Mouse (Mus musculus): ENCODE measurements around the gene Aste1. TPM values are rescaled to one million over a fixed set of nuclear protein-coding genes. Genes with fewer than 3 reads are reported as not detected.

Gene Aste1
- polyA plus RNA-seq, 2 experiments, result 2.9 to 4.1 TPM

- no peak for DNase-seq (ENCODE audit: low read depth in 3 of 3, low spot score in 3 of 3)
- Histone ChIP-seq H3K4me1 (replicated peaks; ENCODE audit: control insufficient read depth in 2 of 2, insufficient read depth in 2 of 2, low read length in 1 of 2) (no peaks in the 10 kb centered on the region), H3K36me3 (replicated peaks; ENCODE audit: control insufficient read depth, insufficient read depth, low read depth) (no peaks in the 10 kb centered on the region), H3K4me3 (ENCODE audit: insufficient read depth in 1 of 2, low read depth in 2 of 2, low read length in 2 of 2) (no peak overlapping the region), H3K4me2 (ENCODE audit: low read depth) (no peak overlapping the region), H3K9ac (replicated peaks) (no peak overlapping the region), H3K9me3 (ENCODE audit: control insufficient read depth, low read length) (no peaks in the 10 kb centered on the region), H3K27me3 (ENCODE audit: control insufficient read depth, insufficient read depth, low read length) (no peaks in the 10 kb centered on the region), H3K27ac (no peak overlapping the region)
- no peak for ATAC-seq (ENCODE audit: insufficient read depth)
- WGBS (ENCODE audit: insufficient replicate concordance), result 67% methylated on average over 4 of the region's 4 CpGs
- TF ChIP-seq EP300 (IDR thresholded peaks at IDR 0.05; ENCODE audit: low read depth) (no peak), CTCF (IDR thresholded peaks at IDR 0.05; ENCODE audit: low read depth) (no peak)
Observed at GRCm38 (mm10) chr9:105366199-105366598, 29.0 kb upstream of the Aste1 start.

- Histone ChIP-seq H3K9me3 (ENCODE audit: control insufficient read depth, low read length) (no peaks in the 10 kb centered on the region), H3K27ac (no peak overlapping the region), H3K4me3 (ENCODE audit: insufficient read depth in 1 of 2, low read depth in 2 of 2, low read length in 2 of 2) (no peak overlapping the region), H3K4me1 (replicated peaks; ENCODE audit: control insufficient read depth in 2 of 2, insufficient read depth in 2 of 2, low read length in 1 of 2) (no peaks in the 10 kb centered on the region), H3K27me3 (ENCODE audit: control insufficient read depth, insufficient read depth, low read length) (no peaks in the 10 kb centered on the region), H3K4me2 (ENCODE audit: low read depth) (no peak overlapping the region), H3K36me3 (replicated peaks; ENCODE audit: control insufficient read depth, insufficient read depth, low read depth) (no peaks in the 10 kb centered on the region), H3K9ac (replicated peaks) (no peak overlapping the region)
- TF ChIP-seq EP300 (IDR thresholded peaks at IDR 0.05; ENCODE audit: low read depth) (no peak), CTCF (IDR thresholded peaks at IDR 0.05; ENCODE audit: low read depth) (no peak)
- 57% methylated on average over 3 of the region's 3 CpGs for WGBS (ENCODE audit: insufficient replicate concordance)
- DNase-seq (ENCODE audit: low read depth in 3 of 3, low spot score in 3 of 3) (no peak), ATAC-seq (ENCODE audit: insufficient read depth) (no peak)
Observed at GRCm38 (mm10) chr9:105368605-105369004, 26.6 kb upstream of the Aste1 start.

GRCm38 (mm10) chr9:105374361-105374760, 20.8 kb upstream of the Aste1 start:
- H3K4me2 ChIP-seq (ENCODE audit: low read depth), result no peak overlapping the region
- H3K27ac ChIP-seq, result no peak overlapping the region
- H3K4me1 ChIP-seq (replicated peaks; ENCODE audit: control insufficient read depth in 2 of 2, insufficient read depth in 2 of 2, low read length in 1 of 2), result no peaks in the 10 kb centered on the region
- ATAC-seq (ENCODE audit: insufficient read depth) (no peak), DNase-seq (ENCODE audit: low read depth in 3 of 3, low spot score in 3 of 3) (no peak)
- no peaks in the 10 kb centered on the region for H3K27me3 ChIP-seq (ENCODE audit: control insufficient read depth, insufficient read depth, low read length)
- TF ChIP-seq CTCF (IDR thresholded peaks at IDR 0.05; ENCODE audit: low read depth) (no peak), EP300 (IDR thresholded peaks at IDR 0.05; ENCODE audit: low read depth) (no peak)
- H3K4me3 ChIP-seq (ENCODE audit: insufficient read depth in 1 of 2, low read depth in 2 of 2, low read length in 2 of 2), result no peak overlapping the region
- no peaks in the 10 kb centered on the region for H3K9me3 ChIP-seq (ENCODE audit: control insufficient read depth, low read length)
- H3K36me3 ChIP-seq (replicated peaks; ENCODE audit: control insufficient read depth, insufficient read depth, low read depth), result no peaks in the 10 kb centered on the region
- WGBS (ENCODE audit: insufficient replicate concordance), result 60% methylated on average over 5 of the region's 5 CpGs
- no peak overlapping the region for H3K9ac ChIP-seq (replicated peaks)

GRCm38 (mm10) chr9:105376411-105376810, 18.8 kb upstream of the Aste1 start:
- TF ChIP-seq CTCF (IDR thresholded peaks at IDR 0.05; ENCODE audit: low read depth) (no peak), EP300 (IDR thresholded peaks at IDR 0.05; ENCODE audit: low read depth) (no peak)
- DNase-seq (ENCODE audit: low read depth in 3 of 3, low spot score in 3 of 3) (no peak), ATAC-seq (ENCODE audit: insufficient read depth) (no peak)
- WGBS (ENCODE audit: insufficient replicate concordance), result 52% methylated on average over 7 of the region's 7 CpGs
- H3K9ac ChIP-seq (replicated peaks), result no peak overlapping the region
- H3K27ac ChIP-seq, result no peak overlapping the region
- H3K9me3 ChIP-seq (ENCODE audit: control insufficient read depth, low read length), result no peaks in the 10 kb centered on the region
- H3K36me3 ChIP-seq (replicated peaks; ENCODE audit: control insufficient read depth, insufficient read depth, low read depth), result no peaks in the 10 kb centered on the region
- no peak overlapping the region for H3K4me2 ChIP-seq (ENCODE audit: low read depth)
- H3K4me1 ChIP-seq (replicated peaks; ENCODE audit: control insufficient read depth in 2 of 2, insufficient read depth in 2 of 2, low read length in 1 of 2), result no peaks in the 10 kb centered on the region
- H3K27me3 ChIP-seq (ENCODE audit: control insufficient read depth, insufficient read depth, low read length), result no peaks in the 10 kb centered on the region
- no peak overlapping the region for H3K4me3 ChIP-seq (ENCODE audit: insufficient read depth in 1 of 2, low read depth in 2 of 2, low read length in 2 of 2)

GRCm38 (mm10) chr9:105376954-105377530, 18.1 kb upstream of the Aste1 start:
- DNase-seq (ENCODE audit: low read depth in 3 of 3, low spot score in 3 of 3) (no peak), ATAC-seq (ENCODE audit: insufficient read depth) (no peak)
- Histone ChIP-seq H3K4me2 (ENCODE audit: low read depth) (no peak overlapping the region), H3K27me3 (ENCODE audit: control insufficient read depth, insufficient read depth, low read length) (no peaks in the 10 kb centered on the region), H3K27ac (no peak overlapping the region), H3K4me1 (replicated peaks; ENCODE audit: control insufficient read depth in 2 of 2, insufficient read depth in 2 of 2, low read length in 1 of 2) (no peaks in the 10 kb centered on the region), H3K4me3 (ENCODE audit: insufficient read depth in 1 of 2, low read depth in 2 of 2, low read length in 2 of 2) (no peak overlapping the region), H3K36me3 (replicated peaks; ENCODE audit: control insufficient read depth, insufficient read depth, low read depth) (no peaks in the 10 kb centered on the region), H3K9ac (replicated peaks) (no peak overlapping the region), H3K9me3 (ENCODE audit: control insufficient read depth, low read length) (no peaks in the 10 kb centered on the region)
- no peak for TF ChIP-seq EP300 (IDR thresholded peaks at IDR 0.05; ENCODE audit: low read depth)
- no peak for TF ChIP-seq CTCF (IDR thresholded peaks at IDR 0.05; ENCODE audit: low read depth)
- 49% methylated on average over 7 of the region's 7 CpGs for WGBS (ENCODE audit: insufficient replicate concordance)

All from liver, embryonic 14.5 days (tissue).